Mouse (Mus musculus) erythroblast, embryonic 14.5 days (primary cell): ENCODE results near the gene Pms2.

Experiments
- GATA1 ChIP-seq: IDR thresholded peaks from 2 replicates; pipeline ENCODE4 v1.6.1; 2012; ENCODE audit warnings: low read length, inconsistent platforms, mixed read lengths
- TAL1 ChIP-seq: IDR thresholded peaks from 3 replicates; pipeline ENCODE4 v1.6.1; 2012; ENCODE audit warnings: low read length, inconsistent platforms, mixed read lengths

GRCm38 (mm10) chr5:143980858-143981257 lies 71.1 kb downstream of the Pms2 start:
- TF ChIP-seq GATA1, result no peak
- TF ChIP-seq TAL1, result no peak
